Mouse (Mus musculus): ENCODE data around the gene Tmem135. TPM values are rescaled to one million over a fixed set of nuclear protein-coding genes. Genes with fewer than 3 reads are reported as not detected.

Tmem135 gene
- polyA plus RNA-seq, 1 experiment from 2014 or later: 42.4 TPM

DNA sequence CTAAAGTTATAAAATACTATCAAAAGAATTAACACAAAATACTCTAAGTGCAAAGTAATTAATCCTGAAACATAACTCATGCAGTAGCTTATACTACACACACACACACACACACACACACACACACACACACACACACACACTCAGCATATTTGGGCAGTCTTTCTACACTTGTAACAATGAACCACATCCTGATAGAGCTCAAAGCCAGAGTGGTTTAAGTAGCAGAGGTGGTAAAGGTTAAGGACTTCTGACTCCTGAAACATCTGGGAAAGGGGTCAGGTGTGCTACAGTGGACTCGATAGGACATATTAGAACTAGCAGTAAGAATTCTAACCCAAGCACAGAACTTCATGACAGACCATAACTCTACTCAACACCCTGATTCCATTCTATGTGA lies 181.4 kb downstream of the Tmem135 start:
- H3K36me3 ChIP-seq: no peaks in the 10 kb centered on the region
- no peaks in the 10 kb centered on the region; the same call in 1 of the 2 replicates for H3K4me1 ChIP-seq (replicated peaks)
- H3K4me3 ChIP-seq (replicated peaks): no peak overlapping the region
- no peak overlapping the region for H3K4me2 ChIP-seq (replicated peaks)
- H3K27ac ChIP-seq: no peak overlapping the region
- no peaks in the 10 kb centered on the region for H3K9me3 ChIP-seq
- H3K27me3 ChIP-seq (replicated peaks): no peaks in the 10 kb centered on the region
- no peak for ATAC-seq
- WGBS: 45% methylated on average over 1 of the region's 1 CpGs
- no peak overlapping the region for H3K9ac ChIP-seq

DNA sequence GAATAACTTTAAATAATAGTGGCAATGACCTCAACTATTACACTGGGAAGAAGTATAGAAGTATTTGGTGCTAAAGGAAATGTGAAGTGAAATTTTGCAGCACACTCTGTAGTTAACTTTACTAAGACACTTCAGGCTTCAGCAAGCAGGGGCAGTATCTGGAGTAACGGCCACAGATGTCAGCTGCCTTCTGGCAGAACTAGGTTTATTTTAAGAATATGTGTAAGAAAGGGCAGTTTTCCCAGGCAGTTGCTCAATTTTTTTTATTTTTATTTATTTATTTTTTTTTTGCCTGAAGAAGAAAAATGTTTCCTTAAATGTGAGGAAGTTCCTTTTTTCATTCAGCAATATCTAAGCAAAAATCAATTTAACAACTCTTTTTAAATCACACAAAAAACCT lies 187.4 kb downstream of the Tmem135 start:
- H3K4me3 ChIP-seq (replicated peaks): no peak overlapping the region
- H3K9me3 ChIP-seq: no peaks in the 10 kb centered on the region
- no peaks in the 10 kb centered on the region for H3K36me3 ChIP-seq
- H3K27ac ChIP-seq: no peak overlapping the region
- no peaks in the 10 kb centered on the region for H3K27me3 ChIP-seq (replicated peaks)
- peaks cover 5% of the 10 kb centered on the region; the same call in 1 of the 2 replicates for H3K4me1 ChIP-seq (replicated peaks)
- H3K9ac ChIP-seq: no peak overlapping the region
- 0 out of 2 replicates have a peak, but pooled peaks have one; percentile 17 for ATAC-seq
- WGBS: 26% methylated on average over 1 of the region's 1 CpGs
- no peak overlapping the region for H3K4me2 ChIP-seq (replicated peaks)

DNA sequence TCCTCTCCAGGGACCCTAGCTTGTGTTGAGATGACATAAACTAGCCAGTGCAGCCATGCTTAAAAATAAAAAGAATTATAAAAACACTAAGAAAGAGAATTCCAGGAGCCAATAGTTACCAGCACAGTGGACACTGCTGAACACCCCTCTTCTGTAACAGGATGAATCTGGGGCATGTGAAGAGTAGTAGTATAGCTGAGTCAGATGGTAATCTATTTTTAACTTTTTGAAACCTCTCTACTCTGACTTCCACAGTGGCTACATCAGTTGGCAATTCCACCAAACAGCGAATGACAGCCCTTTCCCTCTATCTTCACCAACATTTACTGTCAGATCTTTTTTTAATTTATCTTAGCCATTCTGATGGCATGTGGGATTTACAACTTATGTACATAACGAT lies 187.9 kb downstream of the Tmem135 start:
- 48% methylated on average over 2 of the region's 2 CpGs for WGBS
- no peaks in the 10 kb centered on the region for H3K9me3 ChIP-seq
- H3K4me3 ChIP-seq (replicated peaks): no peak overlapping the region
- 0 out of 2 replicates have a peak overlapping the region, but pooled peaks have one; percentile 51 for H3K27ac ChIP-seq
- H3K4me1 ChIP-seq (replicated peaks): peaks cover 5% of the 10 kb centered on the region; the same call in 1 of the 2 replicates
- 0 out of 2 replicates have a peak, but pooled peaks have one; percentile 36 for ATAC-seq
- no peaks in the 10 kb centered on the region for H3K36me3 ChIP-seq
- no peaks in the 10 kb centered on the region for H3K27me3 ChIP-seq (replicated peaks)
- H3K9ac ChIP-seq: no peak overlapping the region
- no peak overlapping the region for H3K4me2 ChIP-seq (replicated peaks)

DNA sequence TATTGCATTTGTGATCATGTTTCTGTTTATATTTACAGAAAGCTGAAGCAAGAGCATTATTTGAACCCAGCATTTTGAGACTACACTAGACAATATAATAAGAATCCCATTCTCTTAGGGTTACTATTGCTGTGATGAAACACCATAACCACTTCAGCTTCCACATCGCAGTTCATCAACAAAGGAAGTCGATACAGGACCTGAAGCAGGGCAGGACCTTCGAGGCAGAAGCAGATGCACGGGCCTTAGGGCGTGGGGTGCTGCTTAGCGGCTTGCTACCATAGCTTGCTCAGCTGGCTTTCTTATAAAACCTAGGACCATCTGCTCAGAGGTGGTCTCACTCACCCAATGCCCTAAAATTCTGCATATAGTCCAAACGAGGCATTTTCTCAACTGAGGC lies 188.3 kb downstream of the Tmem135 start:
- peak; percentile 23; the same call in 1 of the 2 replicates for ATAC-seq
- Histone ChIP-seq H3K27ac (0 out of 2 replicates have a peak overlapping the region, but pooled peaks have one; percentile 51), H3K4me3 (replicated peaks) (no peak overlapping the region), H3K9ac (no peak overlapping the region), H3K4me2 (replicated peaks) (no peak overlapping the region), H3K36me3 (no peaks in the 10 kb centered on the region), H3K9me3 (no peaks in the 10 kb centered on the region), H3K4me1 (replicated peaks) (peaks cover 5% of the 10 kb centered on the region; the same call in 1 of the 2 replicates), H3K27me3 (replicated peaks) (no peaks in the 10 kb centered on the region)
- WGBS: 40% methylated on average over 7 of the region's 7 CpGs

DNA sequence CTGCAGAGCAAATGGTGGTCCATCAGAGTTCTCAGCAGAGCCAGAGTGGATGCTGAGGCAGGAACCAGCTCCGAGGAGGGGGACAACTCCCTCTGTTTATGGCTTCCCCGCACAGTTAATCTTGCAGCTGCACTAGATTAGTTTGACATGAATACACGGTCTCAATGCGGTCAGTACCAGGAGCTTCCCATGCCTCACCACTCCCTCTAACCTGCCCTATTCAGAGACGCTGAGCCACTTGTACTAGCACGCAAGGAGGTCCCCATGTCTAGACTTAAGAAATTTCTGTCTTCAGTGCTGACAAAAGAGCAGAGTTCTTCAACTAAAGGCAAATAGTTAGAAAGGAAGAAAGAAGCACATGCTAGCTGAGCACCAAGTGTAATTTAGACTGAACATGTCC lies 193.5 kb downstream of the Tmem135 start:
- Histone ChIP-seq H3K27ac (no peak overlapping the region), H3K36me3 (no peaks in the 10 kb centered on the region), H3K4me2 (replicated peaks) (no peak overlapping the region), H3K9ac (no peak overlapping the region), H3K9me3 (no peaks in the 10 kb centered on the region), H3K4me3 (replicated peaks) (no peak overlapping the region), H3K27me3 (replicated peaks) (no peaks in the 10 kb centered on the region), H3K4me1 (replicated peaks) (0 out of 2 replicates have a peak, but pooled peaks cover 3% of the 10 kb centered on the region)
- 38% methylated on average over 6 of the region's 6 CpGs for WGBS
- ATAC-seq: 0 out of 2 replicates have a peak, but pooled peaks have one; percentile 25

DNA sequence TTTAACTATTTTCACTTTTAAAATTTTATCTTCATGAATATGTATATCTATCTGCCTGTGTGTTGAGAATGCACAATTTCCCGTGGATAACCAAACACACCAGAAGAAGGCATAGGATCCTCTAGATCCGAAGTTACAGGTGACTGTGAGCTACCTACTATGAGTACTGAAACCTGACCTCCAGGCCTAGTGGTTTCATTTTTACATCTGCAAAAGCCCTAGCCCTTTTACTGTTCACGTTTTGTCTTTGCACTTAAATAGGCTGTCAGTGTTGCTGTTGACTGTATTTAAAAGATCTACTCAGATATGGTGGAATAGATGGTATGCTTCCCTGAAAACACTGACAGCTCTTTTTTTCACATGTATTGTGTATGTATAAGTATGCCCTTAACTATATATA lies 197.9 kb downstream of the Tmem135 start:
- 86% methylated on average over 3 of the region's 3 CpGs for WGBS
- H3K4me2 ChIP-seq (replicated peaks): no peak overlapping the region
- no peak overlapping the region for H3K9ac ChIP-seq
- H3K4me1 ChIP-seq (replicated peaks): 0 out of 2 replicates have a peak, but pooled peaks cover 3% of the 10 kb centered on the region
- no peak overlapping the region for H3K4me3 ChIP-seq (replicated peaks)
- no peak overlapping the region for H3K27ac ChIP-seq
- H3K27me3 ChIP-seq (replicated peaks): no peaks in the 10 kb centered on the region
- H3K36me3 ChIP-seq: no peaks in the 10 kb centered on the region
- no peaks in the 10 kb centered on the region for H3K9me3 ChIP-seq
- no peak for ATAC-seq

DNA sequence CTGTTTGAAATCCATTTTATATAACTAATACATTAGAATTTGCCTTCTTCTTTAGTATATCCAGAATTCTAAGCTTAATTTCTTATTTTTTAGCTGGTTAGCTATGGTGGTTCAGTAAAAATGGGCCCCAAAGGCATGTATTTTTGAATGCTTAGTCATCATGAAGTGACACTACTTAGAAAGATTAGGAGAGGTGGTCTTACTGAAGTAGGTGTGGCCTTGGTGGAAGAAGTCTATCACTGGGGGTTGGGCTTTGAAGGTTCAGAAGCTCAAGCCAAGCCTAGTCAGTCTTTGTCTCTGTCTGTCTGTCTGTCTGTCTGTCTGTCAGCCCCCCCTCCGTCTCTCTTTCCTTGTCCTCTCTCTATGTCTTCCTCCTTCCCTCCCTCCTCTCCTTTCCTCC lies 198.6 kb downstream of the Tmem135 start:
- Histone ChIP-seq H3K27ac (no peak overlapping the region), H3K9me3 (no peaks in the 10 kb centered on the region), H3K36me3 (no peaks in the 10 kb centered on the region), H3K27me3 (replicated peaks) (no peaks in the 10 kb centered on the region), H3K4me3 (replicated peaks) (no peak overlapping the region), H3K4me2 (replicated peaks) (no peak overlapping the region), H3K9ac (no peak overlapping the region), H3K4me1 (replicated peaks) (no peaks in the 10 kb centered on the region)
- 90% methylated on average over 1 of the region's 1 CpGs for WGBS
- ATAC-seq: no peak

DNA sequence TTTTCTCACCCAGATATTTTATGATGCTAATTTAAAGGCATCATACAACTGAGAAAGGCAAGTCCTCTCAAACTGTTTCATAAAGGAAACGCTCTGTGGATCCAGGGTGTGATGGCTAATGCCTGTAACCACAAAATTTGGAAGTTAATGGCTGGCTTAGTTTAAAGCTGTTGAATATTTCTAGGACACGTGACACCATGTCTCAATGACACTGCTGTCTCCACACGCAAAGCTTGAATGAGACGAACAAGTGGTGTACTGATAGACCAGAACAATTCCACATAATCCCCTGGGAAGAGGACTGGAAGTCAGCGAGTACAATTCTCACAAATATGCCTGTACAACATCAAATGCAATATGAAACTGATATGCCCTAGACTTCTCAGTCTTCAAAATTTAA lies 200.9 kb downstream of the Tmem135 start:
- Histone ChIP-seq H3K9ac (no peak overlapping the region), H3K4me1 (replicated peaks) (no peaks in the 10 kb centered on the region), H3K4me2 (replicated peaks) (no peak overlapping the region), H3K36me3 (no peaks in the 10 kb centered on the region), H3K4me3 (replicated peaks) (no peak overlapping the region), H3K27ac (no peak overlapping the region), H3K9me3 (no peaks in the 10 kb centered on the region), H3K27me3 (replicated peaks) (no peaks in the 10 kb centered on the region)
- no peak for ATAC-seq
- 84% methylated on average over 5 of the region's 5 CpGs for WGBS

DNA sequence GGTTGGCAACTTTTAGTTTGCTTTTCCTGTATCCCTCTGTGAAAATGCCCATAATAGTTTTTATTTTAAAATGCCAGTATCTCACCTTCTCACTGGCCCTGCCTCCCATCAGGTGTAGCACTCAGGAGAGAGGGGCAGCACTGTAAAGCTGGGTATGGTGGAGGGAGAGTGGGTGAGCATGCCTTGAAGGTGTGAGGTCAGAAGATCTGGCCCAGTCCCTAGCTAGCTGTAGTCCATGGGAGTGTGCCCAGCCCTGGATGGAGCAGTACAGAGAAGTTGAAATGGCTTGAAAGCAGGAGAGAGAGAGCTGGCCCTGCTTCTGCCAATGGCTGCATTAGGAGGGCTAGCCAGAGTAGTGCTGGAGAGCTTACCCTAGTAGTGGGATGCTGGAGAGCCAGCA lies 202.1 kb downstream of the Tmem135 start:
- no peak overlapping the region for H3K27ac ChIP-seq
- no peak overlapping the region for H3K4me3 ChIP-seq (replicated peaks)
- ATAC-seq: 0 out of 2 replicates have a peak, but pooled peaks have one; percentile 34
- H3K4me2 ChIP-seq (replicated peaks): no peak overlapping the region
- H3K36me3 ChIP-seq: no peaks in the 10 kb centered on the region
- H3K9me3 ChIP-seq: no peaks in the 10 kb centered on the region
- no peaks in the 10 kb centered on the region for H3K4me1 ChIP-seq (replicated peaks)
- H3K27me3 ChIP-seq (replicated peaks): no peaks in the 10 kb centered on the region
- H3K9ac ChIP-seq: no peak overlapping the region

DNA sequence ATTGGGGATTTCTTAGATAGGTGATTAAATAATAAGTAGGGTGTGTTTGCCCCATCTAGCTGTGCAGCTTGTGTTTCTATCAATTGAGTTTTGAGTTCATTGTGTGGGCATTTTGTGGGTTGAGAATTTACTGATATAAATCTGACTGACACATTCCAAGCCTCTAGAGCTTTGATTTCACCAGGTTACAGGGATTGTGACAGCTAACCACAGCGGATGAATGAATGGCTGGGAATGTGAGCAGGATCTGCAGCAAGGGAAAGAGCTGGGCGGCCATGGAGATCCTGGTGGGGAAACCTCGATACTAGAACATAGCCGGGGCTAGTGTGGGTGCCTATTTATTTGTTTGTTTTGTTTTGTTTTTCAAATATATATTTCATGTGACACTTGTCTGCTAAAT lies 205.5 kb downstream of the Tmem135 start:
- Histone ChIP-seq H3K4me3 (replicated peaks) (no peak overlapping the region), H3K36me3 (no peaks in the 10 kb centered on the region), H3K4me2 (replicated peaks) (no peak overlapping the region)

DNA sequence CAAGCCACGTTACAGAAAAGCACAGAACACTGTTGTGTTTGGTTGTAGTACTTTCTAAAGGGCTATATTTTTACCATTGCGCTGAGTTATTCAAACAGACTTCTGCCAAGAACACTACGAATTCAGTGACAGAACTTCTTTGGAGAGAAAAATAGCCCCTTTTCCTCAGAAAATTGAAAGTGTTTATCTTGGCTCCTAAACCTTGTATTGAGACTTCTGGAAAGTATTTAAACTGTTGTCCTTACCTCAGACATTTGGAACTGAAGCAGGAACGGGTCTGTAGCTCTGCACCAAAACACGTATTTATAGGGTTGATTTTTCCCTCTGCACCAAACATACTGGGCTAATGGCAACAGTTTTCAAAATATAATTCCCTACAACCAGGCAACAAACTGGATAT lies 210.6 kb downstream of the Tmem135 start:
- ATAC-seq: no peak
- Histone ChIP-seq H3K36me3 (no peaks in the 10 kb centered on the region), H3K27ac (no peak overlapping the region), H3K9me3 (no peaks in the 10 kb centered on the region), H3K4me3 (replicated peaks) (no peak overlapping the region), H3K4me2 (replicated peaks) (no peak overlapping the region), H3K4me1 (replicated peaks) (no peaks in the 10 kb centered on the region), H3K27me3 (replicated peaks) (no peaks in the 10 kb centered on the region), H3K9ac (no peak overlapping the region)
- WGBS: 53% methylated on average over 5 of the region's 5 CpGs

More for the DNA sequence above, 205.5 kb downstream of the Tmem135 start:
- ATAC-seq: no peak
- Histone ChIP-seq H3K27me3 (replicated peaks) (no peaks in the 10 kb centered on the region), H3K4me1 (replicated peaks) (no peaks in the 10 kb centered on the region), H3K27ac (no peak overlapping the region), H3K9me3 (no peaks in the 10 kb centered on the region), H3K9ac (no peak overlapping the region)
- WGBS: 89% methylated on average over 4 of the region's 4 CpGs

DNA sequence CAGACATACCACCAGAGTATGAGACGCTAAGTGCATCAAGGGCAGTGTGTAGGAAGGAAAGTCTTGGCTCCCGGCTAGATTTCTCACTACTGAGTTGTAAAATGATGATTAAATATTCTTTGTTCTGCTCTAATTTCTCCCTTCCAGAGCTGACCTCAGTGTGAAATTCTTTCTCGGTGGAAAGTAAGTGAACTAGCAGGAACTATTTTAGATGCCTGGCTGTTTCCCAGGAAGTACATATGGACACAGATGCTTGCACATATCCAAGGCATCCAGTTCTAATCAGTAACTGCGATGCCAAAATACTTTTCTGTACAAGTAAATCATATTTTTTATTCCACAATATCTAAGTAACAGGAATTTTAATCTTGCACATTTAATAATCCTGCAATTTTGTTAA lies 220.1 kb downstream of the Tmem135 start:
- peak overlapping the region; percentile 30 for H3K27ac ChIP-seq

DNA sequence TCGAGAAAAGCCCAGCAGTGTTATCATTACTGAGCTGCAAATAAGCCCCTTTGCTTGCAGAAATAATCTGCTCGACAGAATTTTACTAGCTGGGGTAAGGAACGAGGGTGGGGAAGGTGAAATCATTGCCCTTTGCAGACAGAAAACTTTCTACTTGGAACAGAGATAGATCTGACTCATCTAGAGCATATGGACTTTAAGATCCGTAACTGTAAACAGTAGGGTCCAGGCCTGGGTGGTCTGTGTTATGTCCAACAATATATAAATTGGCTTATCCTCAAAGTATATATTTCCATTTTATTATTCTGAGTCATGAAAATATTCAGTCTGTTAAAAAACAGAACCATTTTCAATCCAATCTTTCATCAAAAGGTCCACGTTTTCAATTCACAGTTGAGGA lies 221.1 kb downstream of the Tmem135 start:
- Histone ChIP-seq H3K4me3 (replicated peaks) (no peak overlapping the region), H3K9ac (no peak overlapping the region), H3K4me1 (replicated peaks) (0 out of 2 replicates have a peak, but pooled peaks cover 5% of the 10 kb centered on the region), H3K27ac (no peak overlapping the region), H3K9me3 (no peaks in the 10 kb centered on the region), H3K4me2 (replicated peaks) (no peak overlapping the region), H3K27me3 (replicated peaks) (no peaks in the 10 kb centered on the region), H3K36me3 (no peaks in the 10 kb centered on the region)
- peak; percentile 79 for ATAC-seq
- 31% methylated on average over 5 of the region's 5 CpGs for WGBS

More for the DNA sequence above, 220.1 kb downstream of the Tmem135 start:
- Histone ChIP-seq H3K4me3 (replicated peaks) (no peak overlapping the region), H3K36me3 (no peaks in the 10 kb centered on the region), H3K9me3 (no peaks in the 10 kb centered on the region), H3K9ac (no peak overlapping the region), H3K4me2 (replicated peaks) (no peak overlapping the region), H3K4me1 (replicated peaks) (0 out of 2 replicates have a peak, but pooled peaks cover 5% of the 10 kb centered on the region), H3K27me3 (replicated peaks) (no peaks in the 10 kb centered on the region)
- ATAC-seq: no peak
- 43% methylated on average over 4 of the region's 4 CpGs for WGBS
